Mouse (Mus musculus): ENCODE measurements around the gene Ccr10.

- no peak for TF ChIP-seq EP300 (IDR thresholded peaks at IDR 0.05; ENCODE audit: low read depth)
- 0 out of 2 replicates have a peak, but pooled peaks have one; percentile 10 for TF ChIP-seq CTCF (IDR thresholded peaks at IDR 0.05; ENCODE audit: low read depth)
Observed at GRCm38 (mm10) chr11:101178061-101179058, 3.1 kb upstream of the Ccr10 start.

All from liver, postnatal 0 days (tissue).